Mouse (Mus musculus) neutrophil, adult 5-6 weeks (primary cell): ENCODE measurements around the gene Tmem266. TPM values are rescaled to one million over a fixed set of nuclear protein-coding genes. Genes with fewer than 3 reads are reported as not detected.

ENCODE experiments used
- ATAC-seq: fragments of 151-379, 151-347 bp; 2 replicates; pipeline ENCODE4 v1.8.0; 2017; ENCODE audit warnings: mild to moderate bottlenecking, moderate TSS enrichment; ENCODE audit not compliant: insufficient number of reproducible peaks, poor library complexity, low FRiP score, severe bottlenecking; ENCODE audit errors: extremely low read depth
- total RNA-seq: library from RNA; stranded (forward); fragments of 200-1000 nt; gene quantifications from 2 replicates; pipeline ENCODE4 v1.2.3, GENCODE M21; 2017

Tmem266 gene
- total RNA-seq, 1 experiment from 2014 or later = 0.12 TPM

DNA sequence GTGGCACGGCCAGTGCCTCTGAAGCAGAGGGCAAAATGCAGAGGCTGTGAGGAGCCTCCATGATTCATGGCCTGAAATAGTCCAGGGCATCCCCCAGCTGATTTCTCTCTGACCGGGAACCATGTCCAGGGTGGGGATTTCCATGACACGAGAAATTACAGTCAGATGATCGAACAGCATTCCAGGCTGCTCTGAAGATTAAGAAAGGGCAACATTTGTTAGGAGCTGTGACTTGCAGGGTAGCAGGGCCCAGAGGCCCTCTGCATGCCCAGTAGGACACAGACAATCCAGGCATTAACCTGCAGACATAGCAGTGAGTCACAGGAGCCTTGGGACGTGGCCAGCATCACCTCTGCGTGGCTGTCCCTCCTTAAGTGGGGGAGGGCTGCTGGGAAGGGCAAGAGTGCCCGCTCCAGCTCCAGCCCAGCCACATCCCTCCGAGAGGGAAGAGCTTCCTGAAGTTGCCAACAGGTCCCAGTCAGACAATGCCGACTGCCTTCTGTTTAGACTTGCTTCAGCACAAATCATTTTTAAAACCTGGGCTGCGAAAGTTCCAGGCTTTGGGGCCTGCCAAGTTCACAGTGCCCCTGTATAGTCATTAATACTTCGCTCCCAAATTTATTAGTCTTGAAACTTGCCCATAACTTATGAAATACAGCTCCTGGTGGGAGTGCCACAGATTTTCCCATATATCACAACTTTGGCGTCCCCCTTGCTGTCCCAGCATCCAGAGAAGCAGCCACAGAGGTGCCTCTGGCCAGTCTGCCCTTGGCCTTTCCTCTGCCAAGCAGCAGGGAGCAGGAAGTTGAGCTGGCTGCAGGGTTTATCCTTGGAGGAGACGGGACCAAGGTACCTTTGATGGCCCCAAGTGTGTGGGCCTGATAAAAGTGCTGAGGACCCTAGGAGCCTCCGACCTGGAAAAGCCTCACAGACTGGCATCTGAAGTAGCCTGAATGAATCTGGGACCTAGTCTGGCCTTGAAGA is 105.9 kb downstream of the Tmem266 start:
- ATAC-seq = no peak

DNA sequence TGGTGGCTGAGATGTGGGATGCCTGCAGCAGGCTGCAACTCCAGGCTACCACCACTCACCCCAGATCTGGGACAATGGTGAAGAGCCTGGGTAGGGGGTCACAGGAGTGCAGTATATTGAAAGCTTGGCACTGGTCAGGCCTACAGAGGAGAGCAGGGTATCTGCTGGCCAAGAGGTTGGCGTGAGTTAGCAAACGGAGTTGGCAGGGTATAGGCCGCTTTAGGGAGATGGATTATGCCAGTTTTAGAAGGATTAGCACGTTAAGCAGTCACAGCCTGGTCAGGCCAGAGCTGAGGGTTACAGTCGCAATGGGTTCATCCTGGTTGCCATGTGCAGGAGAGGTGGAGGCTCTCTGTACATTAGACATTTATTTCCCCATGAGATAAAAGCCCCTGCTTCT is 107.2 kb downstream of the Tmem266 start:
- ATAC-seq = no peak

DNA sequence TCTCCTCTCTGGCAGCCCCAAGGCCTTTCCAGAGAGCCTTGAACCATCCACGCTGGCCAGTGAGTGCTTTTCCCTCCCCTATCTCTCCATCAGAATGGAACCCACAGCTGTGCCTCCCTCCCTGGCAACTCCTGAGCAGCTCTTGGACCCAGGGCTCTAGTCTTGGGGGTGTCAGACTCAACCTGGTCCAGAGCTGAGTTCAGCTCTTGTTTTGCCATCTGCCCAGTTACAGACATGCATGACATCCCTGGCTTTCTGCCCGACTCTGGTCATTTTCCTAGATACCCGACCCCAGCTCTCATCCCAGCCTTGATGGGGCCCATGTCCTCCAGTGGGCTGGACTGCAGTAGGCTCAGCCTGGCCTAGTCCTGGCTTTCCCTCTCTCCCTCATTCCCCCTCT is 111.7 kb downstream of the Tmem266 start:
- ATAC-seq = no peak

DNA sequence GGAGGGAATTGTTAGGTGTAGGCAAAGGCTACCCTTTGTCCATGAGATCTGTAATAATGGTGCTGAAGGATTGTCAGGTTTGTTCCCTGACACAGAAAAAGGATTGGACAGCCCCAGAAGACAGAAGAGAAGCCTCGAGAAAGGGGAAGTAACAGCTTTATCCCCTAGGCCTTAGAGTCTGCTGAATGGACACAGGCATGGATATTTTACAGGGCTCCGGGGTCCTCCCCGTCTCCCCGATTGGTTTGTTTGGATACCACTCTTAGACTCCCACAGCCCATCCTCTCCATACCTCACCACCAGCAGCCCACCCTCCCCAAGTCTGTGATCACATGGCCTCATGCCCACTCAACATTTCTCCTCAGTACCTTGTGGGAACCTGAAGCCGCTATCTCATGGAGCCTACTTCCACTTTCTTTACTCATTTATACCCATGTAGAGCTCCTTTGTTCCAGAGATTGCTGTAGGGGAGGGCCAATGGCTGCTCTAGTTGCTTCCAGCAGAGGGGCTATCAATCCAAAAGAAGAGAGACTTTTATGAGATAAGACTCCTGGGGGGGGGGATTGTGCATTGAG is 112.6 kb downstream of the Tmem266 start:
- no peak for ATAC-seq

DNA sequence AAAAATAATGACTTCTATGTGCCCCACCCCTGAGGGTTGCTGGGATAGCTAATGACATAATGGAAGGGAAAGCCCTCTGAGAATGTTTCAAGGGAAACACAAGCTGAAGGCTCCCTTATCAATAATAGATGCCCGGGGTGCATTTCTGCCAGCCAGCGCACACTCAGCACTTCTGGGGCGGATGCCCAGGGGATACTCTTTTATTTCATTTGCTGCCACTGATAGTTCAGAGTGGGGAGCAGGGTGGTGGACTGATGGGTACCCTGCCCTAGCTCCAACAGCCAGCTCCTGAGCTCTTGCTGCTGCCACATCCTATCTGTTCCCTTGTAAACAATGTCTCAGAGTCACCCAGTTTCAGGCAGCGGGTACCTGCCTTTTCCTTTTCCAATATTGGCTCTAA is 120.8 kb downstream of the Tmem266 start:
- no peak for ATAC-seq

DNA sequence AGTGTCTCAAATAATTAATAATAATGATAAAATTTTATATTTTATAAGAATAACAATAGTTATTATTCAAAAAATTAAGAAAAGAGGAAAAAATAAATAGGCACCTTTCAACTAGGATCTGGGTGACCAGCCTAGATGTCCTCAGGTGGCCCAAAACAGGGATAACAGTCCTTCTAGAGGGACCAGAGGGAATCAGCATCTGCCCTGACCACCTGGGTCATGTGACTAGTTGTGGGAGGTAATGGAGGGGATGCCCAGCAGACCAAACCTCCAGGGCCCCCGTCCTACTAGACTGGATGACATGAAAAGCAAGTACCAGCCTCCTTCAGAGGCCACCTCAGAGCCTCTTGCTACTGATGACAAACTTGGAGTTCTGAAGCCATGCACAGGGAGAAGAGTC is 122.4 kb downstream of the Tmem266 start:
- ATAC-seq = no peak

DNA sequence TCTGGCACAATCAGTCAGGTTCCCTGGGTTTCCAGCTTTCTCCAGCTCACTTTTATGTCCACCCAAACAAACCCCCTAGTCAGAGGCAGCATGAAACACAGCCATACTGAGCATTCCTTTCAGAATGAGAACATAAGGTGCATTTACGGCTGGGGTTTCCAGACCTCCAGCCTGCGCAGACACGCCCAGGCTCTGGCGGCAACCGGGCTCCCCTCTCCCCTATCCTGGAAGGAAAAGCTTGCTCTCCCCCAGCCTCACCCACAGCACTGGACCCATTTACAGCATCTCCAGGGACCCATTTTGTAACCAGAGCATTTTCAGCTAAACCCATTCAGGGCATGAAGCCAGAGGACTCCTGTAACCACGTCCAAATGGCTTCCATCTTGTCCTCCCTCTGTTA is 123.3 kb downstream of the Tmem266 start:
- no peak for ATAC-seq

DNA sequence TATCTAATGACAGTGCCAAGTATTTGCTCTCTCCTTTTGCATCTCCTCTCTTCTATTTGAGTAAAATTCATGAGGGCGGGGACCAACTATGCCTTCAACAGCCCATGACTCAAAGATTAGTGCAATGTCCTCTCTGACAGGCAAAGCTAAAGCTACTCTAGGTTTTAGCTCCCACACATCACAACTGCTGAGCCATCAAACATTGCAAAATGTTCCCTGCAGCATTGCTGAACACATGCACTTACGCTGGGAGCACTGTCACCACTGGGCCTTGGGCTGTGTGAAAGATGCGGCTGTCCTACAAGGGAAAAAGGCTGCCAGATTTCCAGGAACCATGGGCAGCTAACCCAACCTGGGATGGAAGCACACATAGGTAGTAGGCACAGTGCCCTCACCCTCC is 124.7 kb downstream of the Tmem266 start:
- no peak for ATAC-seq

DNA sequence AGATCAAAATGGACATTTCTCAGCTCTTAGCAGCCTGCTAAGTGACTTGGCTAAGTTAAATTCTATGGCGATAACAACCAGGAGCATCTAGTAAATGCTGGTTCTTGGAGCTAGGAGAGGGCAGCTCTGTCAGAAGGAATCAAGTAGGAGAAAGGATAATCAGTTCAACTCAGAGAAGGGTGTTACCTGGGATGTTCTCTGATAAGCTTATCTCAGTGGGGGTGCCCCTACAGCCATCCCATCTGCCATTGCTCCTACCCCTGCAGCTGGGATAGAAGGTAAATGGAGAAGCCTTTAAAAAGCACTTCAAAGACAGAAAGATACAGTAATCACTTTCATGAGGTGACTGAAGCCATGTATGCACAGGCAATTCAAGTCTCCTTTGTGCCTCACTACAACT is 126.2 kb downstream of the Tmem266 start:
- no peak for ATAC-seq

DNA sequence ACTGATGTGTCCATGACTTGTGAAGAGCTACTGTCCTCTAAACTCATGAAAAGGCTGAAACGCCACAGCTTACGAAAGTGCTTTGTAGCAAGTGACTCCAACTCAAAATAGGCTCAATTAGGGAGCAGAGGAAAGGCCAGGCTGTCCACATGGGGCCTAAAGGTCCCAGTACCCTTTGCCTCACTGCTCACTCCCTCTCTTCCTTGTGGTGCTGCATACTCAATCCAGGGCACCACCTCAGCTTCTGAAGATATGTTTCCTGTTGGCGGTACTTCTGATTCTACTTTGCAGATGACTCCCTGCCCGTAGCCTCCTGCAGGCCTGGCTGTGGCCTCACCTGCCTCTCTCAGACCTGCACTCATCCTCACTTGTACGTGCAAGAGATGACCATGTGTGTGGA is 126.7 kb downstream of the Tmem266 start:
- no peak for ATAC-seq

DNA sequence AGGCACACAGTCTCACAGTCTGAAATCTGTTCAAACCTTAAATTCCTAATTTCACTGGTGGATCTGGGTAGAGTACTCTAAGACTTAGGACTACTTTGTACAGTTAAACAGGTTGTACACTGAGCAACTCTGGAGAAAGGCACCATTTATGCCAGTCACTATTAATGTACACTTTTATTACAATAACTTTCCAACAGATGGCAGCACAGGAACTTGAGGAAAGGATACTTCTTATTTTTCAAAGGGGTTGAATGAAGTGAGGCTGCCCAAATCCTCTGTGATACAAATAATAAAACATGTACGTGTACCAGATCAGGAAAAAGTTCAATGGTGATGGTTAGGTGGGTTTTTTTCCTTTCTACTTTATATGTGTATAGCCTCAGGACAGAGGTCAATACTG is 141.7 kb downstream of the Tmem266 start:
- no peak for ATAC-seq

DNA sequence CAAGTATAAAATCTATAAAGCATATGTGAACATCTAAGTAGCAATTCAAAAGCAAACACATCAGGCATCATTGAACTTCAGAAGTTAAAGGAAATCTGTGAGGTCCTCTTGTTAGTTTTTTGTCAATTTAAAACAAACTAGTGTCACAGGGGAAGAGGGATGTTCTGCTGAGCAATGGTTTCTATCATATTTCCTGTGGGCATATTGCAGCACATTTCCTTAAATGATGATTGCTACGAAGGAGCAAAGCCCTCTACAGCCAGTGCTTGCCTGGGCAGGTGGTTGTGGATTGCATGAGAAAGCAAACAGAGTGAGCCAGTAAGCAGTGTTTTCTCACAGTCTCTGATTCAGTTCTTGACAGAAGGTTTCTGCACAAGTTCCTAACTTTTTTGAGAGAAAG is 149.4 kb downstream of the Tmem266 start:
- no peak for ATAC-seq

DNA sequence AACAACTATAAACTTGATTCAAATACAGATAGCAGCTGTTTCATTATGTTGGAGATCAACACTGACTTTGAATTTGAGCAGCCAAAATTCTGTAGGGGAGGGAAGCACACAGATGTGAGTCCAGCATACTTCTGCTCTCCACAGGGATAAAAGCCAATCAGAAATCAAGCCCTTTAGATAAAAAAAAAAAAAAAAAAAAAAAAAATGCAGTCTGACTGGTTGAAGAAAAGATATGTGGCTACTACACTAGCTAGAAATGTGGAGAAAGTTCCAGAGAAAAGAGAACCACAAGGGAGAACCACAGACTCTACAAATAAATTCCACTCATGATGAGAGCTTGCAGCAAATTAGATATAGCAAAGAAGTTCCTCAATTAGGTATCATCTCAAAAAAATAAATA is 152.0 kb downstream of the Tmem266 start:
- ATAC-seq = no peak

DNA sequence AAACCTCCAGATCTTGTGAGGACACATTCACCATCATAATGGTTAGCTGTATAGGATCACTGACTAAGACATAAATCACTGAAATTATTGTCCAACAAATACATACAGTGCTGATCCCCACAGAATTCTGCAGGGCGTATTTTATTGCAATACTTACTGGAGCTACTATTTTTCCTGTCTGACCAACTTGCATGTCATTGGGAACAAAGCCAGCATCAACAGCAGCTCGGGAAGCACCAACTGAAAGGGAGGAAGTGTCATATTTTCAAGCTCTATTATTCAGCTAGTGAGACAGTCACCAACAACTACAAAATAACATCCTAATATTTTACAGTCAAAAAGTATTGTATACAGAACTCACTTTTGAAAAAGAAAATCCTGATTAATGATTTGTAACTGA is 155.4 kb downstream of the Tmem266 start:
- ATAC-seq = no peak

Other genes starting within 250 kb of the Tmem266 start
- 32.9 and 37.0 TPM in 2 replicates for gene Ube2q2, start 178.1 kb upstream of the Tmem266 start, total RNA-seq
- 43.5 and 49.7 TPM in 2 replicates for gene Fbxo22, start 118.0 kb upstream of the Tmem266 start, total RNA-seq
- 0.47 and 0.49 TPM in 2 replicates for gene Nrg4, start 69 bp upstream of the Tmem266 start, total RNA-seq
- gene Etfa, start 185.3 kb downstream of the Tmem266 start, total RNA-seq = 19.2 and 23.9 TPM in 2 replicates
- gene Isl2, start 211.8 kb downstream of the Tmem266 start, total RNA-seq = not detected in 2 replicates